Mouse (Mus musculus): ENCODE results near the gene 4930415O20Rik. TPM values are rescaled to one million over a fixed set of nuclear protein-coding genes. Genes with fewer than 3 reads are reported as not detected.

The 4930415O20Rik gene
- polyA plus RNA-seq, 1 experiment from 2014 or later: 0.29 TPM

DNA sequence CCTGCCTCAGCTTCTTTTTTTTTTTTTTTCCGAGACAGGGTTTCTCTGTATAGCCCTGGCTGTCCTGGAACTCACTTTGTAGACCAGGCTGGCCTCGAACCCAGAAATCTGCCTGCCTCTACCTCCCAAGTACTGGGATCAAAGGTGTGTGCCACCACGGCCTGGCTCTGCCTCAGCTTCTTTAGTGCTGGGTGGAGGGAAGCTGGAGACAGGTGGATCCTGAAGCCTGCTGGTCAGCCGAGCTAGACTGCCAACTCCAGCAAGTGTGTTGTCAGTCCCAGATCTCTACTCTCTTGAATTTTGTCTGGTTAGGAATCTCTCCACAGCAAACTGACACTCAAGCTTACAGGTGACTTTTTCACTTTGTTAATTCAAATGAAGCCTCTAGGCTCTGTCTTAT is 34.9 kb upstream of the 4930415O20Rik start:
- Histone ChIP-seq H3K9ac (ENCODE audit: low read length) (no peak overlapping the region), H3K4me2 (ENCODE audit: low read depth, severe bottlenecking) (no peak overlapping the region), H3K9me3 (ENCODE audit: control insufficient read depth, low read length) (no peaks in the 10 kb centered on the region), H3K4me1 (ENCODE audit: control insufficient read depth, insufficient read depth, low read length) (peaks cover 2% of the 10 kb centered on the region; the same call in 1 of the 2 replicates), H3K27me3 (ENCODE audit: control insufficient read depth, insufficient read depth, low read length) (no peaks in the 10 kb centered on the region), H3K4me3 (ENCODE audit: low read depth, low read length) (no peak overlapping the region), H3K27ac (replicated peaks; ENCODE audit: low read depth, low read length) (no peak overlapping the region), H3K36me3 (ENCODE audit: control insufficient read depth, insufficient read depth, low read length) (peaks cover 3% of the 10 kb centered on the region; the same call in 1 of the 2 replicates)
- ATAC-seq (ENCODE audit: insufficient number of reproducible peaks, low FRiP score, low TSS enrichment, low read depth) (no peak), DNase-seq (ENCODE audit: low spot score) (no peak)
- WGBS: 81% methylated on average over 4 of the region's 4 CpGs

DNA sequence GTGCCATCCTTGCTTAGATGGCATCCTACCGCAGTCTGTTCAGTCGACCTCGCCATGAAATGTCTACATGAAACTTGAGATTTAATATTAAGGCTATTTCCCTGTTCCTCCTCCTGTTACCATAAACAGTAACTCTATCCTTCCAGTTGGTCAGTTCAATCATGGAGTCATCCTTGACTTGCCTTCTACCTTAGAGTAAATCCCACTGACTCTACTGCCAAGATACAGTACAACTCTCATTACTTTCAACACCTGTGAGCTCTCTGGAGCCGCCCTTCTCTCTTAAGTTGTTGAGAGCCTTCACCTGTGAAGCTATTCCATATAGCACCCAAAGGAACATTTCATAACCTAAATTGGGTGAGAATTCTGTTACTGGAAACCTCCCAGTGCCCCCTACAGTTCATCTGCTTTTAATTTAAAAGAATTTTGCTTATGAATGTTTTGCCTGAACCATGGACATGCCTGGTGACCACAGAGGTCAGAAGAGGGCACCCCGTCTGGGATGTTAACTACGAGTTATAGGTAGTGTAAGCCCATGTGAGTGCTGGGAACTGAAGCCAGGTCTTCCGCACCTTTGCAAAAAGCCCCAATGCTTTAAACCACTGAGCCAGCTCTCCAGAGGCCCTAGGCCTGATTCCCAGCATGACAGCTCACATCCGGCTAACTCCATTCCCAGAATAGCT is 33.8 kb upstream of the 4930415O20Rik start:
- Histone ChIP-seq H3K36me3 (ENCODE audit: control insufficient read depth, insufficient read depth, low read length) (no peaks in the 10 kb centered on the region; the same call in 1 of the 2 replicates), H3K27ac (replicated peaks; ENCODE audit: low read depth, low read length) (no peak overlapping the region), H3K27me3 (ENCODE audit: control insufficient read depth, insufficient read depth, low read length) (no peaks in the 10 kb centered on the region), H3K9ac (ENCODE audit: low read length) (no peak overlapping the region), H3K4me3 (ENCODE audit: low read depth, low read length) (no peak overlapping the region), H3K4me1 (ENCODE audit: control insufficient read depth, insufficient read depth, low read length) (peaks cover 2% of the 10 kb centered on the region; the same call in 1 of the 2 replicates), H3K4me2 (ENCODE audit: low read depth, severe bottlenecking) (no peak overlapping the region), H3K9me3 (ENCODE audit: control insufficient read depth, low read length) (no peaks in the 10 kb centered on the region)
- WGBS: 86% methylated on average over 8 of the region's 8 CpGs
- ATAC-seq (ENCODE audit: insufficient number of reproducible peaks, low FRiP score, low TSS enrichment, low read depth): no peak
- DNase-seq (ENCODE audit: low spot score): no peak

DNA sequence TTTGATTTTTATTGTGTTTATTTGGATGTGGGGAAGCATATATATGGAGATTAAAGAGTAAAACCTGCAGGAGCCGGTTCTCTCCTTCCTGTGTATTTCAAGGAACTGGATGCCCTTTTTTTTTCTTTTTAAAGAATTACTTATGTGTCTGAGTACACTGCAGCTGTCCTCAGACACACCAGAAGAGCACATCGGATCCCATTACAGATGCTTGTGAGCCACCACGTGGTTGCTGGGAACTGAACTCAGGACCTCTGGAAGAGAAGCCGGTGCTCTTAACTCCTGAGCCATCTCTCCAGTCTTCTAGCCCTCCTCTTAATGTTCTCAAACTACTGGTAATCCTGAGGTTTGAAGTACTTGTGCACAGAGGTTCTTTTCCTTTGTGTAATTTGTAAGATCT is 32.9 kb upstream of the 4930415O20Rik start:
- Histone ChIP-seq H3K9ac (ENCODE audit: low read length) (no peak overlapping the region), H3K4me1 (ENCODE audit: control insufficient read depth, insufficient read depth, low read length) (no peaks in the 10 kb centered on the region), H3K36me3 (ENCODE audit: control insufficient read depth, insufficient read depth, low read length) (peaks cover 6% of the 10 kb centered on the region; the same call in 1 of the 2 replicates), H3K27ac (replicated peaks; ENCODE audit: low read depth, low read length) (no peak overlapping the region), H3K27me3 (ENCODE audit: control insufficient read depth, insufficient read depth, low read length) (no peaks in the 10 kb centered on the region), H3K4me3 (ENCODE audit: low read depth, low read length) (no peak overlapping the region), H3K4me2 (ENCODE audit: low read depth, severe bottlenecking) (no peak overlapping the region), H3K9me3 (ENCODE audit: control insufficient read depth, low read length) (no peaks in the 10 kb centered on the region)
- 65% methylated on average over 4 of the region's 4 CpGs for WGBS
- DNase-seq (ENCODE audit: low spot score) (no peak), ATAC-seq (ENCODE audit: insufficient number of reproducible peaks, low FRiP score, low TSS enrichment, low read depth) (no peak)

DNA sequence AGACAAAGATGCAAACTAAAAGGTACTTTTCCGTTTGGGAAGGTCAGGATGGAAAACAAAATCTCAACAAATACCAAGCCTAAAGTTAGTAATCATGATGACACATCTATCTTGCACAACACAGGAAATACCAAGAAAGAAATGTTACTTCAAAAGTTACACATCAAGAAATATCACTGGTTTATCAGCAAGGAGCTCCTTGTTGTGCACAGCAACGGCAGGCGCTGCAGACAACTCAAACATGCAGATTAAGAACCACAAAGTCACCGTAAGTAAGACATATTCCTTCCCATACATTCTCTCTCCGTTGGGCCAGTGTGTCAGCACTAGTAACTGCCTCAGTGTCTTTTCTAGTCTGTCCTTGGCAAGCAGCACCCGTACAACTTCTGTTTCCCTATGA is 29.7 kb upstream of the 4930415O20Rik start:
- H3K27ac ChIP-seq (replicated peaks; ENCODE audit: low read depth, low read length): no peak overlapping the region
- H3K9ac ChIP-seq (ENCODE audit: low read length): no peak overlapping the region
- no peaks in the 10 kb centered on the region for H3K27me3 ChIP-seq (ENCODE audit: control insufficient read depth, insufficient read depth, low read length)
- H3K36me3 ChIP-seq (ENCODE audit: control insufficient read depth, insufficient read depth, low read length): peaks cover 21% of the 10 kb centered on the region
- H3K4me1 ChIP-seq (ENCODE audit: control insufficient read depth, insufficient read depth, low read length): no peaks in the 10 kb centered on the region
- ATAC-seq (ENCODE audit: insufficient number of reproducible peaks, low FRiP score, low TSS enrichment, low read depth) (no peak), DNase-seq (ENCODE audit: low spot score) (no peak)
- H3K4me3 ChIP-seq (ENCODE audit: low read depth, low read length): no peak overlapping the region
- H3K9me3 ChIP-seq (ENCODE audit: control insufficient read depth, low read length): no peaks in the 10 kb centered on the region
- no peak overlapping the region for H3K4me2 ChIP-seq (ENCODE audit: low read depth, severe bottlenecking)
- 92% methylated on average over 6 of the region's 6 CpGs for WGBS

DNA sequence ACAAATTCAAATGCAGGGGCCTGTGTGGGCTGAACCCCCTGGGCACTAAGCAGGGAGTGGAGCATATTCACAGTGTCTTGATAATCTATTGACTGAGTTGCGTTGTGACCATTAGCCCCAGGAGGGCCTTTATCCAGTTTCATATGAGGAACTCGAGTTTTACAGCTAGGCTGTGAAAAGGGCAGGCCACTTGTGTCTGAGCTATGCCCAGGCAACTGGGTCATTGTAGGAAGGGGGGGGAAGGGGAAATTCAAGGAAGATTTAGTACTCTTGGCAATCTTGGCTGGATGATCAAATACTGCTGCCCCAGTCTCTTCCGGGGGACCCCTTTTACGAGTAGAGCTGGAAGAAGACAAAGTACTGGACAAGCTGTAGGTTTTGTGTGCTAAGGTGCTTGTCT is 27.5 kb upstream of the 4930415O20Rik start:
- Histone ChIP-seq H3K4me3 (ENCODE audit: low read depth, low read length) (no peak overlapping the region), H3K27me3 (ENCODE audit: control insufficient read depth, insufficient read depth, low read length) (no peaks in the 10 kb centered on the region), H3K4me2 (ENCODE audit: low read depth, severe bottlenecking) (no peak overlapping the region), H3K9ac (ENCODE audit: low read length) (no peak overlapping the region), H3K27ac (replicated peaks; ENCODE audit: low read depth, low read length) (no peak overlapping the region), H3K4me1 (ENCODE audit: control insufficient read depth, insufficient read depth, low read length) (no peaks in the 10 kb centered on the region), H3K36me3 (ENCODE audit: control insufficient read depth, insufficient read depth, low read length) (peaks cover 24% of the 10 kb centered on the region), H3K9me3 (ENCODE audit: control insufficient read depth, low read length) (no peaks in the 10 kb centered on the region)
- DNase-seq (ENCODE audit: low spot score): no peak
- no peak for ATAC-seq (ENCODE audit: insufficient number of reproducible peaks, low FRiP score, low TSS enrichment, low read depth)
- WGBS: 92% methylated on average over 4 of the region's 4 CpGs

DNA sequence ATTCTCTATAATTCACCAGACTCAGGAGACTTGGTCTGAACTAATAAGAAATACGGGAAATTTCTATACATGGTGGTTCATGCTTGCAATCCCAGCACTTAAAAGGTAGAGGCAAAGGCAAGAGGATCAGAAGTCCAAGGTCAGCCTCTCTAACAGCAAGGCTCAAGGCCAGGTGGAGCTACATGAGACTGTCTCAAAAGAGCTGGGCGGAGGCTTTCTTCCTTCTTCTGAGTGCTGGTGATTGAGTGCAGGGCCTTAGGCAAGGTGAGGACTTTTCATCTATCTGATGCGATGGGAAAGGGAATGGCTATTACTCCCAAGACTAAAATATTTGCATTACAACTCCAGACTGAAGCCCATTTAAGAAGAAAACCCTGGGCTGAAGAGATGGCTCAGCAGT is 25.7 kb upstream of the 4930415O20Rik start:
- 94% methylated on average over 3 of the region's 3 CpGs for WGBS
- no peaks in the 10 kb centered on the region for H3K9me3 ChIP-seq (ENCODE audit: control insufficient read depth, low read length)

DNA sequence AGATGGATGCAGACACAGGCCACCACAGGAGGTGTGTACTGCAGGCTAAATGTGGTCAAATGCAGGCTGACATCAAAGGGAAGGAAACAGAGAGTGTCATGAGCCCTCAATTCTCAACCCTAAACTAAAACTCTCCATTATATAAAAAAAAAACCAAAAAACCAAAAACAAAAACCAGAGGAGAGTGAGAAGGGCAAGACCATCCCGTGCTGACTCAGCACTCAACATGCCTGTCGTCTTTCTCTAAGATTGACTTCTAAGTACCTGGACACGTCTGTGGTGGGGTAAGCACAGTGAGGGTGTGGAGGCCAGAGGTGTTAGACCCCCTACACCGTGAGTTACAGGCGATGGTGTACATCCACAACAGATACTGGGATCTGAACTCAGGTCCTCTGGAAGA is 24.0 kb upstream of the 4930415O20Rik start:
- no peaks in the 10 kb centered on the region for H3K9me3 ChIP-seq (ENCODE audit: control insufficient read depth, low read length)
- peaks cover 32% of the 10 kb centered on the region for H3K36me3 ChIP-seq (ENCODE audit: control insufficient read depth, insufficient read depth, low read length)
- no peaks in the 10 kb centered on the region for H3K4me1 ChIP-seq (ENCODE audit: control insufficient read depth, insufficient read depth, low read length)
- WGBS: 91% methylated on average over 5 of the region's 5 CpGs
- no peak overlapping the region for H3K9ac ChIP-seq (ENCODE audit: low read length)
- no peak for DNase-seq (ENCODE audit: low spot score)
- H3K4me2 ChIP-seq (ENCODE audit: low read depth, severe bottlenecking): no peak overlapping the region
- H3K27ac ChIP-seq (replicated peaks; ENCODE audit: low read depth, low read length): no peak overlapping the region
- H3K27me3 ChIP-seq (ENCODE audit: control insufficient read depth, insufficient read depth, low read length): no peaks in the 10 kb centered on the region
- no peak overlapping the region for H3K4me3 ChIP-seq (ENCODE audit: low read depth, low read length)
- no peak for ATAC-seq (ENCODE audit: insufficient number of reproducible peaks, low FRiP score, low TSS enrichment, low read depth)

More for the DNA sequence above, 25.7 kb upstream of the 4930415O20Rik start:
- H3K4me1 ChIP-seq (ENCODE audit: control insufficient read depth, insufficient read depth, low read length): no peaks in the 10 kb centered on the region
- no peak overlapping the region for H3K4me2 ChIP-seq (ENCODE audit: low read depth, severe bottlenecking)
- no peak overlapping the region for H3K9ac ChIP-seq (ENCODE audit: low read length)
- DNase-seq (ENCODE audit: low spot score) (no peak), ATAC-seq (ENCODE audit: insufficient number of reproducible peaks, low FRiP score, low TSS enrichment, low read depth) (no peak)
- no peak overlapping the region for H3K4me3 ChIP-seq (ENCODE audit: low read depth, low read length)
- no peak overlapping the region for H3K27ac ChIP-seq (replicated peaks; ENCODE audit: low read depth, low read length)
- H3K27me3 ChIP-seq (ENCODE audit: control insufficient read depth, insufficient read depth, low read length): no peaks in the 10 kb centered on the region
- H3K36me3 ChIP-seq (ENCODE audit: control insufficient read depth, insufficient read depth, low read length): peaks cover 24% of the 10 kb centered on the region

DNA sequence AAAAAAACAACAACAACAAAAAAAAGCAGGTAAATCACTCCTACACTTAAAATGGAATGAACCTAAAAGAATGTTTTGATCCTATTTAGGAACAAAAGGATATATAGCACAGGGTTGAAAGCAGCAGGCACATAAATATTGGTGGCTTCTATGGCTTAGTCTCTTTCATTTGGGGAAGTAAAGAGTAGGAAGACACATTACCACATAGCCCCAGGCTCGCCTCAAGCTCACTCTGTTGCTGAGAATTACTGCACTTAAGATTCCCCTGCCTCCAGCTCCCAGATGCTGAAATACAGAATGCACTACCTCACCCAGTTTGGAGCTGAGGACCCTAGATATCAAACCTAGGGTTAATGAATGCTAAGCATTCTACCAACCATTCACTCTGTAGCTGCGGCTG is 18.0 kb upstream of the 4930415O20Rik start:
- 94% methylated on average over 2 of the region's 2 CpGs for WGBS
- Histone ChIP-seq H3K9ac (ENCODE audit: low read length) (no peak overlapping the region), H3K4me3 (ENCODE audit: low read depth, low read length) (no peak overlapping the region), H3K4me1 (ENCODE audit: control insufficient read depth, insufficient read depth, low read length) (no peaks in the 10 kb centered on the region), H3K27me3 (ENCODE audit: control insufficient read depth, insufficient read depth, low read length) (no peaks in the 10 kb centered on the region), H3K9me3 (ENCODE audit: control insufficient read depth, low read length) (no peaks in the 10 kb centered on the region), H3K27ac (replicated peaks; ENCODE audit: low read depth, low read length) (no peak overlapping the region), H3K36me3 (ENCODE audit: control insufficient read depth, insufficient read depth, low read length) (peaks cover 17% of the 10 kb centered on the region; the same call in 1 of the 2 replicates), H3K4me2 (ENCODE audit: low read depth, severe bottlenecking) (no peak overlapping the region)
- ATAC-seq (ENCODE audit: insufficient number of reproducible peaks, low FRiP score, low TSS enrichment, low read depth): no peak
- DNase-seq (ENCODE audit: low spot score): no peak

DNA sequence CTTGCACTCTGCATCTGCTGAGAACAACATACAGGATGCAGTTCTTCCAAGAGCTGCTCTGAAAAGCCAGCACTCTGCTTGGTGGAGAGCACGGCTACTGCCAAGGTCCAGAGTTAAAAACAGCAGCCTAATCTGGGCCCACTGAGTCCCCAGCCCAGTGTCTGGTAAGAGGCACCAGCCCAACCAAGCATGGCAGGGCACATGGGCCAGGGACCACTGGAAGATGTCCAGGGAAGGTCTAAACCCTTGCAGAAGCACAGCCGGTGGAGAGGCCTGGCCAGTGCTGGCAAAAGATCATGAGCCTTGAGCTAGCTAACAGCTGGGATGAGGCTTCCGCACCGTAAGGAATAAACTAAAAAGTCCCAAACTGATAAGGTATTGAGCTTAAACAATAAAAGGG is 14.9 kb upstream of the 4930415O20Rik start:
- Histone ChIP-seq H3K9ac (ENCODE audit: low read length) (no peak overlapping the region), H3K27me3 (ENCODE audit: control insufficient read depth, insufficient read depth, low read length) (no peaks in the 10 kb centered on the region), H3K4me3 (ENCODE audit: low read depth, low read length) (no peak overlapping the region), H3K9me3 (ENCODE audit: control insufficient read depth, low read length) (no peaks in the 10 kb centered on the region), H3K27ac (replicated peaks; ENCODE audit: low read depth, low read length) (no peak overlapping the region), H3K36me3 (ENCODE audit: control insufficient read depth, insufficient read depth, low read length) (peaks cover 17% of the 10 kb centered on the region; the same call in 1 of the 2 replicates), H3K4me1 (ENCODE audit: control insufficient read depth, insufficient read depth, low read length) (no peaks in the 10 kb centered on the region), H3K4me2 (ENCODE audit: low read depth, severe bottlenecking) (no peak overlapping the region)
- DNase-seq (ENCODE audit: low spot score) (no peak), ATAC-seq (ENCODE audit: insufficient number of reproducible peaks, low FRiP score, low TSS enrichment, low read depth) (no peak)
- 94% methylated on average over 4 of the region's 4 CpGs for WGBS
